Mouse (Mus musculus) heart, embryonic 14.5 days (tissue): ENCODE data around the gene Slc44a2. TPM values are rescaled to one million over a fixed set of nuclear protein-coding genes. Genes with fewer than 3 reads are reported as not detected.

Experiments used
- ATAC-seq: fragments of 200-750 bp; cut with Nextera tagmentation; 2 replicates; pipeline ENCODE4 v1.8.0; 2017; ENCODE audit warnings: low read depth, moderate TSS enrichment; ENCODE audit not compliant: insufficient number of reproducible peaks, insufficient read depth, low FRiP score
- H3K27ac ChIP-seq, 2 experiments: fragments of 200-500 bp in 1 of 2; fragments of 300-500 bp in 1 of 2; sonication (generic) in 1 of 2; replicated peaks in 1 of 2; 2 replicates each; pipeline ENCODE4 v1.5.1; 2012 to 2014; ENCODE audit warnings: low read depth in 2 of 2, low read length in 2 of 2, control low read depth in 1 of 2, mild to moderate bottlenecking in 1 of 2, mixed read lengths in 1 of 2; ENCODE audit not compliant: control insufficient read depth in 1 of 2, insufficient read depth in 1 of 2
- H3K27me3 ChIP-seq: fragments of 300-500 bp; sonication (generic); 2 replicates; pipeline ENCODE4 v1.6.1; 2014; ENCODE audit warnings: mild to moderate bottlenecking, low read length, control low read depth; ENCODE audit not compliant: control insufficient read depth, insufficient read depth
- H3K36me3 ChIP-seq: fragments of 300-500 bp; sonication (generic); 2 replicates; pipeline ENCODE4 v1.6.1; 2014; ENCODE audit warnings: mild to moderate bottlenecking, control low read depth, low read length, mixed read lengths; ENCODE audit not compliant: control insufficient read depth, insufficient read depth
- H3K4me1 ChIP-seq, 2 experiments: fragments of 200-500 bp in 1 of 2; fragments of 300-500 bp in 1 of 2; sonication (generic) in 1 of 2; 2 replicates each; pipeline ENCODE4 v1.6.1; 2012 to 2014; ENCODE audit warnings: low read length in 2 of 2, control low read depth in 1 of 2, mixed read lengths in 1 of 2; ENCODE audit not compliant: control insufficient read depth in 2 of 2, insufficient read depth in 2 of 2
- H3K4me2 ChIP-seq: fragments of 300-500 bp; sonication (generic); 2 replicates; pipeline ENCODE4 v1.6.1; 2014; ENCODE audit warnings: mild to moderate bottlenecking, low read length
- H3K4me3 ChIP-seq, 2 experiments: fragments of 200-500 bp in 1 of 2; fragments of 300-500 bp in 1 of 2; sonication (generic) in 1 of 2; 2 replicates each; pipeline ENCODE4 v1.5.1; 2012 to 2014; ENCODE audit warnings: low read length in 2 of 2, mild to moderate bottlenecking in 2 of 2, control low read depth in 1 of 2, low read depth in 1 of 2, moderate library complexity in 1 of 2; ENCODE audit not compliant: control insufficient read depth in 1 of 2, insufficient read depth in 1 of 2
- H3K9ac ChIP-seq: fragments of 300-500 bp; sonication (generic); 2 replicates; pipeline ENCODE4 v1.6.1; 2014; ENCODE audit warnings: mild to moderate bottlenecking, low read length
- H3K9me3 ChIP-seq: fragments of 300-500 bp; sonication (generic); 2 replicates; pipeline ENCODE4 v1.6.1; 2016; ENCODE audit warnings: low read length, control low read depth; ENCODE audit not compliant: control insufficient read depth
- WGBS: fragments of 180-500 bp; shearing (Covaris S2); extraction: QIAGEN DNeasy Blood & Tissue Kit; methylation state at CpG from one replicate; pipeline ENCODE4 v1.1.7; 2014; 5-methylcytosine and 5-hydroxymethylcytosine counted together
- polyA plus RNA-seq: library from polyadenylated mRNA; unstranded; fragments of >200 nt; fragmentation: Nextera tagmentation; extraction: Ambion mirVana; gene quantifications from 2 replicates; pipeline ENCODE4 v1.2.1, GENCODE M21; 2014

Gene Slc44a2
- polyA plus RNA-seq, 1 experiment from 2014 or later: 66.4 TPM

DNA sequence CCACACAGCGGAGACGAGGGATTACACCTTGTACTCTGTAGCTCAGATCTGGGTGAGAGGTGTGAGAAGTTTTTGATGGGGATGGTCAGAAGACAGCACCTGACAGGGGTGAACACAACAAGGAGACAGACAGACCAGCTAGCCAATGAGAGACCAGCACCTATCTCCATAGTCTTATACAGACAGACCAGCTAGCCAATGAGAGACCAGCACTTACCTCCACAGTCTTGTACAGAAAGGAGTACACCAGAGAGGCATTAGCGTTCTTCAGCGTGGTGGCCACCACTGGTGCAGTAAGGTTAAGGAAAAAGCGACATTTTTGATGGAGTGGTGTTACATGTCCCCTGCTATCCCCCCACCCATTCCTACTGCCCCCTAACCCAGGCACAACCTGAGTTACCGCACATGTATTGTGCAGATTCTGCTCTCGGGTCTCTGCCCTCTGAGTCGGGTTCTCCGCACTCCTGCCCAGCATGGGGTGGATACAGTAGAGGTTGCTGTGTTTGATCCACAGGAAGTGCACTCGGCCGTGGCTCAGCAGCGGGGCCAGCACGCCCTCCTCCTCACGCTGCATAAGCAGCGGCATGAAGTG is 11.3 kb upstream of the Slc44a2 start:
- Histone ChIP-seq H3K4me1 (peaks cover 0 to 2% of the 10 kb centered on the region in 2 experiments; a peak in 1 of 4 replicates), H3K4me3 (no peak overlapping the region), H3K27me3 (peaks cover 14% of the 10 kb centered on the region), H3K9me3 (no peaks in the 10 kb centered on the region), H3K4me2 (0 out of 2 replicates have a peak overlapping the region, but pooled peaks have one; percentile 8), H3K9ac (no peak overlapping the region), H3K27ac (no peak overlapping the region), H3K36me3 (no peaks in the 10 kb centered on the region)
- ATAC-seq: no peak
- WGBS: 55% methylated on average over 15 of the region's 15 CpGs

DNA sequence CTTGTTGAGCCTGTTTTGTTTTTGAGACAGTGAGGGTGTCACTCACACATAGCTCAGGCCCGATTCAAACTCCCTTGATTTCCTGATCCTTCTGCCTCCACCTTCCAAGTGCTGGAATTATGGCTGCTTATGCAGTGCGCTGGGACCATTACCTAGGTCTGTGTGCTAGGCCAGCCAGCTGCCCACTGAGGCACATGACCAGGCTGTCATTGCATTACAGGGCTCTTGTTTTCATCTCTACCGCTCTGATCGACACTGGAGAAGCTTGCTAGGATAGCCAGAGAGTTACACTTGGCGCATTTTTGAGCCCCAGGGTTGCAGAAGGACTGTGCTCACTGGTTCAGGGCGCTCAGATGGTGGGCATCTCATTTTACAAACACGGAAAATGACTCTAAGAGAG is 8.8 kb upstream of the Slc44a2 start:
- Histone ChIP-seq H3K9ac (no peak overlapping the region), H3K36me3 (no peaks in the 10 kb centered on the region), H3K4me1 (no peaks in the 10 kb centered on the region), H3K27me3 (peaks cover 14% of the 10 kb centered on the region), H3K4me3 (0 out of 4 replicates have a peak overlapping the region, but pooled peaks of 1 of the 2 experiments have one; percentile 10), H3K27ac (no peak overlapping the region), H3K4me2 (peak overlapping the region; percentile 19; the same call in 1 of the 2 replicates), H3K9me3 (no peaks in the 10 kb centered on the region)
- WGBS: 30% methylated on average over 7 of the region's 7 CpGs
- no peak for ATAC-seq

DNA sequence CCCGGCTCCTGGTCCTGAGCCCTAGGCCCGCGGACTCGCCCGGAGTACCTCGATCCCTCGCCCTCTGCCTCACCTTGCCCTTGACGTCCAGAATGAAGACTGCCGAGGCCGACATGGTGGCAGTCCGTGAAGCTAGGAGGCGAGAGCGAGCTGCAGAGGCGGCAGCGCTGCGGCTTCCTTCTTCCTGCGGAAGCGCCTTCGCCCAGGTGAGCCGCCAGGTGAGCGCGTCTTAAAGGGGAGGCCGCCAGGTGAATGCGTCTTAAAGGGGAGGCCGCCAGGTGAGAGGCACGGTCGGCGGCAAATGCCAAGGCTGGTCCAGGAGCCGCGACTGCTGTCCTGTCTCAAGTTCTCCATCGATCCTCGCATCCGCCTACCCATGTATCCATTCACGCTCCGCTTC is 8.4 kb upstream of the Slc44a2 start, which contains the start of gene Ap1m2:
Gene Ap1m2 (minus strand): TSS at position 204 of the 400 bp plus-strand sequence.
- peaks cover 14% of the 10 kb centered on the region for H3K27me3 ChIP-seq
- no peak for ATAC-seq
- no peaks in the 10 kb centered on the region for H3K4me1 ChIP-seq
- no peak within 1 kb of the TSS for H3K27ac ChIP-seq
- H3K9ac ChIP-seq: no peak within 1 kb of the TSS
- peak within 1 kb of the TSS; percentile 19; the same call in 1 of the 2 replicates for H3K4me2 ChIP-seq
- 12% methylated on average over 35 of the region's 35 CpGs for WGBS
- H3K36me3 ChIP-seq: no peaks in the 10 kb centered on the region
- 0 out of 4 replicates have a peak within 1 kb of the TSS, but pooled peaks of 1 of the 2 experiments have one; percentile 10 for H3K4me3 ChIP-seq
- no peaks in the 10 kb centered on the region for H3K9me3 ChIP-seq

DNA sequence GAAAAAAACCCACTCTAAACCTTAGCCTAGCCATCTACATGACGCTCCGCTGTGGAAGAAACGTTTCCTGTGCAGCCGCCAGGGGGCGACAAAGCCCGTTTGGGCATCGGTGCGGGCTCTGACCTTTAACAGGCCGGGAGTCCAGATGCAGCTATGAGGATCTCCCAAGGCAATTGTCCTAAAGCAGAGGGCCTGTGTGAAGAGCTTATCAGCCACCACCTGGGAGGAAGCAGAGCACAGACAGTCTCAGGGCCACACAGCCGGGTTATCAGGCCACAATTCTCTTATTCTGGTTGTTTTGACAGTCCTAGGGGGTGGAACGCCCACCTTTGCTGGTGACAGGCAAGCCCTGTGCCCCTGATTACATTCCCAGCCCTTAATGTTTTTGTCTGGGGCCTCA is 7.1 kb upstream of the Slc44a2 start:
- Histone ChIP-seq H3K9ac (no peak overlapping the region), H3K4me2 (no peak overlapping the region), H3K4me3 (no peak overlapping the region), H3K4me1 (no peaks in the 10 kb centered on the region), H3K27ac (no peak overlapping the region), H3K36me3 (no peaks in the 10 kb centered on the region), H3K27me3 (peaks cover 14% of the 10 kb centered on the region), H3K9me3 (no peaks in the 10 kb centered on the region)
- WGBS: 7% methylated on average over 11 of the region's 11 CpGs
- ATAC-seq: peak; percentile 60; the same call in 1 of the 2 replicates

DNA sequence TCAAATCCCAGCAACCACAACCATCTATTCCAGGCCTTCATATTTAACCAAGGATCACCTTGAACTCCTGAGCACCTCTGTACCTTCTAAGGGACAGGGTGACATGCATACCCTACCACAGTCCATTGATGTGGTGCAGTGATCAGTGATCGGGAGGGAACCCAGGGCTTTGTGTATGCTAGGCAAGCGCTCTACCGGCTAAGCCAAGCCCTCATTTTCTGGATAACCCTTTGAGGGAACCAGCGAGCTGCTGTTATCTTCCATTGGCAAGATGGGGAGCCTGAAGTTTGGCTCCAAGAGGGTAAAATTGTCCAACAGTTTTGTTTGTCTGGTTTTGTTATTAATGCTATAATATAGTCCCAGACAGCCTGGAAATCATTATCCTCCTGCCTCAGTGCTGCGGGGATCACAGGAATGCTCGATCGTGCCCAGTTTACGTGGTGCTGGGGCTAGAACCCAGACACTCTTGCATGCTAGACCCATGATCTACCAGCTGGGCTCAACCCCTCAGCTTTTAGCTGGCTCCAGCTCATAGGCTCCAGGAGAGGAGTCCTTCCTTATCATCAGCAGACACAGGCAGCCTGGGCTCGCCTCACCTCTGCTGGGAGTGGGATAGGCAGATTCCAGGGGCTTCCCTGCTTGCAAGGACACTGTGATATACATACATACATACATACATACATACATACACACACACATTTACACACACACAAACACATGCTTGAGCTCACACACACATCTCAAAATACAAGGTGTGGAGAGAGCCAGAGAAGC is 5.9 kb upstream of the Slc44a2 start:
- Histone ChIP-seq H3K27me3 (peaks cover 14% of the 10 kb centered on the region), H3K4me2 (no peak overlapping the region), H3K27ac (no peak overlapping the region), H3K4me1 (no peaks in the 10 kb centered on the region), H3K4me3 (no peak overlapping the region), H3K36me3 (no peaks in the 10 kb centered on the region), H3K9ac (no peak overlapping the region), H3K9me3 (no peaks in the 10 kb centered on the region)
- ATAC-seq: no peak
- 85% methylated on average over 9 of the region's 9 CpGs for WGBS

DNA sequence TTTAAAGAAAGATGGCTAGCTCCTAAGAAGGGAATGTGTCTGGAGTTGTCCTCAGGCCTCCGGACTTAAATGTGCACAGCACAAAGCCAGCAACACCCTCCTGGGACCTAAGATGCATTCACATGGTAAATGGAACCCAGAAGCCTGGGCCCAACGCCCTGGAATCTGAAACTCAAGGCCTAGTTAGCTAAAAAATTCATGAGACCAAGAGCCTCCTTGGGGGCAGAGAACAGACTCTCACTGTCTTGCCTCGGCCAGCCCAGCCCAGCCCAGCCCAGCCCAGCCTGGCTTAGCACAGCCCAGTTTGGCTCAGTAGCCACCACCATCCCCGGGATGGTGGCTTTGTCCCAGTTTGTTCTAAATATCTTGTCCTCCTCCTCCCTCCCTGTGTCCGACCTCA is 5.1 kb upstream of the Slc44a2 start:
- 46% methylated on average over 5 of the region's 5 CpGs for WGBS
- H3K27me3 ChIP-seq: peaks cover 14% of the 10 kb centered on the region
- no peak overlapping the region for H3K4me2 ChIP-seq
- no peak overlapping the region for H3K4me3 ChIP-seq
- H3K27ac ChIP-seq: no peak overlapping the region
- ATAC-seq: no peak
- H3K9me3 ChIP-seq: no peaks in the 10 kb centered on the region
- no peaks in the 10 kb centered on the region for H3K36me3 ChIP-seq
- H3K4me1 ChIP-seq: no peaks in the 10 kb centered on the region
- H3K9ac ChIP-seq: no peak overlapping the region

DNA sequence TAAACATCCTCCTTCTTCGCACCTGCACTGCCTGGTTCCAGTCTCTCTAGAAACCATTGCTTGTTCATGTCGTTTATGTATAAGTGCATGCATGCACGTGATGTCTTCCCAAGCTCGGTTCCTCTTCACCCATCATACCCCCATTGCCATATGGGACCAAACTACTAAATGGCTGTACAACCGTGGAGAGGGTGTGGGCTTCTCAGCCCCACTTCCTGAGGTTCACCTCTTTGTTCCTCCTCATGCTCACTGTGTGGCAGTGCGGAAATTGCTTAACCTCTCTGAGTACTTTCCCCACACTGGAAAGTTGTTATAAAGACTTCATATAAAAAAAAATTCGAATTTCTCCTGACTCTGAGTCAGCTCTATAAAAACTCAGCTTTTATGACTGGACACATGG is 3.8 kb upstream of the Slc44a2 start:
- H3K4me2 ChIP-seq: no peak overlapping the region
- WGBS: 71% methylated on average over 7 of the region's 7 CpGs
- no peak overlapping the region for H3K9ac ChIP-seq
- H3K27ac ChIP-seq: no peak overlapping the region
- H3K36me3 ChIP-seq: no peaks in the 10 kb centered on the region
- H3K4me1 ChIP-seq: peaks cover 2 to 7% of the 10 kb centered on the region in 2 experiments; a peak in 3 of 4 replicates
- no peak overlapping the region for H3K4me3 ChIP-seq
- H3K9me3 ChIP-seq: no peaks in the 10 kb centered on the region
- ATAC-seq: no peak
- H3K27me3 ChIP-seq: peaks cover 8% of the 10 kb centered on the region
